Mouse (Mus musculus): ENCODE results near the gene Gm49358.
A peak's percentile ranks its signal among the peaks of the same experiment; 100 is the strongest.

The Gm49358 gene

GRCm38 (mm10) chr10:86763672-86764071 lies at the start of gene Gm49358:
Gene Gm49358 (plus strand): TSS chr10:86763972.
- no peak for DNase-seq

DNA sequence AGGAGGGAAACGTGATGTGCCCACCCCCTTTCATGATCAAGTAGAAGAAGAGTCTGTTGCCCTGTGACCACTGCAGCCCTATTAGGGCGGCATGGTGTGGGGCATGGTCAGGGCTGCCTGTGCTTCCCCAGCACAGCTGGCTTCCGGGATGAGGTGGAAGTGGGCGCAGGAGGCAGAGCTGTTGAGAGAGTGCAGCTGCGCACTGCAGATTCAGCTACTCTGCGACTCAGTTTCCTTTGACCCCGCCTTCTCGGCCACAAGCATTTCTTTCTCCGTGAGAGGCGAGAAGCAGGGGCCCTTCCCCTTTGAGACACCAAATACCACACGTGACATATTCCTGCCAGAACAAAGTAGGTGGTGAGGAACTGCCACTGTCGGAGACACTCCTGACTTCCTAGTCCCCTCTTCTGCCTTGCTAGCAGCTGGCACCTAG lies 36.2 kb upstream of the Gm49358 start:
- DNase-seq, result peak in 1 of 2 experiments; percentile 14

GRCm38 (mm10) chr10:86728176-86728575 lies 35.6 kb upstream of the Gm49358 start:
- no peak for DNase-seq

DNA sequence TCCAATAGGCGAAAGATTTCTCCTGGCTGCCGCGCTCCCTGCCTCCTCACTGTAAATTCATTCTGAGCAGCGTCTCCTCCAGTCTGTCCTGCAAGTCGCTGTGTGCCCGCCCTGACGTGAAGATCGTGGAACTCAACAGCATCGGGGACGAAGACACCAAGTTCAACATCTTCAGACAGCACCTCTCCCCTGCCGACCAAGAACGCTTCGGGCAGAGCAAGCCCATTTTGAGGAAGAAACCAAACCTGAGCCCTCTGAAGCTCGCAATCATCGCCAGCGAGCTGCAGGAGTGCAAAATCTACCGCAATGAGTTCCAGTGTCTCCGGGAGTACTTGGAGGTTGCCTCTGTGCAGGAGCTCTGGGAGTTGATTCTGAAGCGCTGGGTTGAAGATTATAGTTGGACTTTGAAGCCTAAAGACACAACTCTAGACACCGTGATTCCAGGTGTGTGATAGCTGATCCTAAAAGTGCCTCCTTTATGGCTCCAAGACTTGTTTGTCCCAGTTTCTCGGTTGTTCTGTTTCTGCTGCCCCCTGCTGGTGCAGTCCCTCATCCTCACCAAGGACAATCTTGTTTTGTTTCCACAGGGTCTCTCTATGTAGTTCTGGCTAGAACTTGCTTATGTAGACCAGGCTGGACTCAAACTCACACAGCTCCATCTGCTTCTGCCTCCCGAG lies 32.8 kb upstream of the Gm49358 start:
- DNase-seq, result peak; percentile 87 to 91

DNA sequence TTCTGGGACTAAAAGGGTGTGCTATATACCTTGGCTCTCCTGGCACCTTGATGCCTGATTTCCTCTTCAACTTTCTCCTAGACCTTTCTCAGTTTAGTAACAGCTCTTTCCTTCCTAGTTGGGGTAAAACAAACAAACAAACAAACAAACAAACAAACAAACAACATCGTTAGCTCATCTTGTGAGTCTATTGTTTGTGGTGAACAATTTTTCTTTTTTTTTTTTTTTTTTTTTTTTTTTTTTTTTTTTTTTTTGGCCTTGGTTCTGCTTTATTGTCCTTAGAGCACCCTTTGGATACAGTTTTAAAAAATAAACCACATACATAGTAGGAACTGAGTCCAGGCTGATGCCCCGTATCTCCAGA lies 32.3 kb upstream of the Gm49358 start:
- no peak for DNase-seq

- no peak for DNase-seq
Measured at GRCm38 (mm10) chr10:86735036-86735435, 28.7 kb upstream of the Gm49358 start.

DNA sequence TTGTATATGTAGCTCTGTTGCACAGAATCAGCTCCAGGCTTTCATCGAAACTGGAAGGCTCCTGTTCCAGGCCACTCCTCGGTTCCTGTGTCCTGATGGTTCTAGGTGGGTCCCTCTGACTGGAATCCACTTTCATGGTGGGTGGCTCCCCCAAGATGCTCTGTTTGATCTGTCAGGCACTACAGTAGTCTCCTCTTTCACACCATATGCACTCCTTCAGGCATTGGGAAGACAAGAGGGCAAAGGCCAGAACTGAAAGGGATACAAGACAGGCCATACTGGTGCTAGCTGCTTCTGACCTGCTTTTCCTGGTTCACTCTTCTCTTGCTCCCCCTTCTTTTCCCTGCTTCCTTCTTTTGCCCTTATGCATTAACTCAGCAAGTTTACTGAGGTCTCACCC lies 20.9 kb upstream of the Gm49358 start:
- DNase-seq, result no peak

DNA sequence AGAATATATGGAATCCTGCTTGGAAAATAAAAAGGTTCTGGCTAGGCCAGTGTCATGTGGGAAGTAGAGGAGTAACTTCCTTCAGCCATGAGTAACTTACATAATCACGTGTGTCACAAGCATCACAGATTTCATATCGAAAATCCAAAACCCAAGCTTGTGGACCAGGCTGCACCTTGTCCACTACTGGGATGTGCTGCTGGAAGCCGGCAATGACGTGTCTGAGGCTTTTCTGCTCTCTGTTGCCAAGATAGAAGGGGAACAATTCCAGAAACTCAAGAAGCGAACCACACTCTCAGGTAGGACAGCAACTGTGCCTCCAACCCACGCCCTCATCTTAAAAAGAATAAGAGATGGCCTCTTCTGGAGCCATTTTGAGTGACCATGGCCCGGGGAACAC lies 19.5 kb upstream of the Gm49358 start:
- DNase-seq, result no peak

DNA sequence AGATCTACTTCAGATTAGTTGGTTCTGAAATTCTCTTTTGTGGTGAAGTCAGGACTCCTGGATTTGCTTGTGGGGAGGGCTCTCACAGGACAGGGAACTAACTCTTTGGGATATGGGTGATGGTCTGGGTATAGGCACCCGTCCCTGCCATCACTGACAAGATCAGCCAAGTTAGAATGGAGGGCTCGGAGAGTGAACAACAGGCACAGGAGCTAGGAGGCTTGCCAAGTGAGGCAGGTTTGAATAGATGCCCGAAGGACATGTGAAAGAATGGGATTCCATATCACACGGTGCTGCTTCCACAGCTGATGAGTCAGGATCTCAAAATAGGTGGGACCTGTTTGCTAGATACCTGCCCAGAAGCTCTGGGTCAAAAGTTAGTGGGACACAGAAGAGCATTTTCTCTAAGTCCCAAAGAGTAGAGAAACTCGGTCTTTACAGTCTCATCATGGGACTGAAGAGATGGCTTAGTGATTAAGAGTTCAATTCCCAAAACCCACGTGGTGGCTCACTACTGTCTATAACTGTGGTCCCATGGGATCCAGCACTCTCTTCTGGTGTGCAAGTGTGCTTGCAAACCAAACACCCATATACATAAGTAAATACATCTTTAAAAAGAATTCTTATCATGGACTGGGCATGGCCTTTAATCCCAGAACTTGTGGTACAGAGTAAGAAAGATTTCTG lies 7.8 kb upstream of the Gm49358 start:
- no peak for DNase-seq

DNA sequence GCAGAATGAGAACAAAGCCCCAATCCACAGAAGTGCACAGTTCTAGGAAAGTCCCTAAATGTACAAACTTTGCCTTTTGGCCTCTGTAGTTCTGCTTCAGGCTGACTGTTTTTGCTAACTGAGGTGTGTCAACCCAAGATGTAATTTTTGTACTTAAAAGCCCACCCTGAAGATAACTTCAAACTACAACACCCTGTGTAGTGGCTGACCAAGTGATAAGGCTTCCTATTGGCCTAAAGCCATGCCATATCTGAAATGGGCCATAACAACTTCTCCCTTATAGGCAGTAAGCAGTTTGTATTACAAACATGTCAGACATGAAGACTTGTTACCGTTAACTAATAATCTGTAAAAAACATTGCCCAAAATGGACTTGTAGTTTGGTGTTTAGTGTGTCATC lies 6.0 kb upstream of the Gm49358 start:
- DNase-seq, result no peak

- no peak for DNase-seq
Measured at GRCm38 (mm10) chr10:86758211-86758610, 5.6 kb upstream of the Gm49358 start.

DNA sequence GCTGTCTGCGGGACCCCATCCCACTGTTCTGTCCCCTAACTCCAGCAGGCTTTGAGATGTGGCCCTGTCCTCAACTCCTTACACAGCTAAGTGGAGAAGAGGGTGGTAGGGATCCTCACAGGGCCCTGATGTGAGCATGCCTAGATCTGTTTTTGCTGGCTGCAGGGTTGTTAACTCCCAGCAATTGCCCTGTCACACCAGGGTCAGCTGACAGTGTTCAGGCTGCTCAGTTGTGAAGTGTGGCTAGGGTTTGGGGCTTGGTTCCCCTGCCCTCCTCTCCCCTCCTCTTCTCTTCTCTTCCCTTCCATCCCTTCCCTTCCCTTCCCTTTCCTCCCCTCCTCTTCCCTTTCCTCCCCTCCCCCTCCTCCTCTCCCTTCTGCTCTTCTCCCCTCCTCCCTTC lies 2.5 kb upstream of the Gm49358 start:
- no peak for DNase-seq

DNA sequence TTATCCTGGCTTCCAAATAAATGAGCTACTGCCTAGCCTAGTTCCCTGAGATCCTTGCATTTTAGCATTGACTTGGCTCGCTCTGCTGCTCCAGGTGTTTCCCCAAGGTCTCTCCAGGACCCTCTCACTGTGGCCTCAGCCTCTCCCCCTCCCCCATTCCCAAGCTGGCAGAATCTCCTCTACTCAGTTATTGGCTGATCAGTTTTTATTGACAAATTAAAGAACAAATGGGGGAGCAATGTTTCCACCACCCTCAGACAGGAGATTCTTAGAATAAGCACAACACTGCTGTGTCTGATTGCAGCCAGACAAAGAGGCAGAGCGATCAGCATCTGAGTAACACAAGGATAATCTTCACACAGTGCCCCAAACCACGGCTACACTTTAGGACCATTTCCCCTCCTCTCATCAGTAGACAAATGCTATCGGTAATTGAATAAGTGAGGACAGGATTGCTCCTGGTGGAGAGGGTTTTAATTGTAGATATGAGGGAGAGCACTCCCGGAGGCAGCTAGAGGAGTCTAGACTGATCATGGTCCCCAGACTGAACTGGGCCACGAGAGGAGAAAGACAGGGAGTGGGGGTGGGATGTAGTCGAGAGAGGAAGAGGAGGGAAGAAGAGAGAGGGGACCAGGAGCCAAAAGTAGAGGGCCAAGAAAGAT lies 1.9 kb upstream of the Gm49358 start:
- DNase-seq, result no peak

DNA sequence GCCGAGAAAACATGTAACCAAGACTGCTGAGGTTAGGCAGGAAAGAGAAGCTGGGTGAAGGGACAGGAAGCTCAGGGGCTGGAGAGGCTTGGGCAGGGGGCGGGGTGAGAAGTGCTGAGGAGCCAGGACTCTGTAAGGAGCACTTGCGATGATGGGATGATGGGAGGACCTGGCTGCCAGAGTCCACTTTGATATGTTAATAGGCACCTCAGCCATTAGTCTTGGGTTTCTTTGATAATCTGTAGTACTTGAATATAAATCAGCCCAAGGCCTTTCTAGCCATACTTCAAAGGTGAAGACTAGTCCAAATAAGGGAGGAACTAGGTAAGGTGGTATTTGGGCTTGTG lies 1.4 kb upstream of the Gm49358 start:
- DNase-seq, result no peak

- no peak for DNase-seq
Measured at GRCm38 (mm10) chr10:86765344-86765966, 1.7 kb downstream of the Gm49358 start.

DNA sequence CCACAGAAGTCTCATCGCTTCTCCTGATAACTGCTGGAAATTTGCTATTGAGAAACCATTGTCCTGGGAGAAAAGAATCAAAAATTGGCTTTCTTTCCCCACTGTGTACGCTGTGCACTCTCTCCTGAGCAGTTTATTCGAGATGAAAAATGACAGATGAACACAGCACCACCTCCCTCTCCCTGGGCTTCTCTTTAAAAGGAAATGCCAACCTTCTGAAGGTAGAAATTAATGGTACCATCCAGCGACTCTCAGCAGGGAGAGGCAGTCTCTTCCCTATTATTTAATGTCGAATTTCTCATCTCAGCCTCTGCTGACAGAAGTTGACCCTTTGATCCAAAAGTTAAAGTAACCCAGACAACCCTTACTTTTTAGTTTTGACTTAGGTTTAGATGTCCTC lies 5.4 kb downstream of the Gm49358 start:
- no peak for DNase-seq

- peak in 1 of 2 experiments; percentile 35 for DNase-seq
Measured at GRCm38 (mm10) chr10:86769797-86770196, 6.0 kb downstream of the Gm49358 start.

GRCm38 (mm10) chr10:86771701-86772100 lies 7.9 kb downstream of the Gm49358 start:
- no peak for DNase-seq

- DNase-seq, result peak in 1 of 2 experiments; percentile 30
Measured at GRCm38 (mm10) chr10:86772231-86772631, 8.5 kb downstream of the Gm49358 start.

GRCm38 (mm10) chr10:86773360-86773759 lies 9.6 kb downstream of the Gm49358 start:
- DNase-seq, result no peak

DNA sequence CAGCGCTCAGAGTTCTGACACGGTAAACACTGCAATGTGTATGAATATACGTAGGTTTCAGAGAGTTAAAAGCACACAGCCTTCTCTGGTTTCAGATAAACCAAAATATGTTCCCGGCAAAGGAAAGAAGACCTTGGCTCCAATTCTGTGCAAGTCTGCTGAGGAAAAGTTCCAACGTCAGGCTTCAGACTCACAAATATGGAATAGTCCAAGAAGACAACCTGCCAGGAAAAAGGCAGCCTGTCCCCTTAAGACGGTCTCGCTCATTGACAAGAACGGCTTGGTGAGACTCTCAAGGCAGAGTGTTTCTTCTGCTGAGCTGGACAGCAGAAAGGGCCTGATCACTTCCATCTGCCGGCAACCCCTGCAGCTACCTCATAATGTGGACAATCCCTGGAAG lies 12.5 kb downstream of the Gm49358 start:
- no peak for DNase-seq

GRCm38 (mm10) chr10:86777614-86778319 lies 14.0 kb downstream of the Gm49358 start:
- no peak for DNase-seq

Measured in cerebellum, postnatal 25 days (tissue).